Mouse (Mus musculus) G1E (cell line): ENCODE measurements at regions not wholly inside any gene's neighbourhood (a gene's known extent, or its start where the extent isn't known, plus 50 kb on each side); places are given as distances from the start of the nearest gene placed in this dataset.

Experiments used
- ATAC-seq: 2 replicates; pipeline ENCODE4 v1.8.0; 2016; ENCODE audit warnings: mild to moderate bottlenecking; ENCODE audit not compliant: insufficient number of reproducible peaks, poor library complexity, low FRiP score, severe bottlenecking; ENCODE audit errors: extremely low read depth
- DNase-seq: peaks from one replicate; pipeline ENCODE4 v3.0.0; 2012; ENCODE audit warnings: low spot score
- H3K27me3 ChIP-seq: 2 replicates; pipeline ENCODE4 v1.6.1; 2012; ENCODE audit warnings: mild to moderate bottlenecking, low read length, inconsistent platforms; ENCODE audit not compliant: insufficient read depth
- H3K36me3 ChIP-seq: replicated peaks from 2 replicates; pipeline ENCODE3; 2012; ENCODE audit warnings: mild to moderate bottlenecking, inconsistent platforms
- H3K4me1 ChIP-seq: 2 replicates; pipeline ENCODE4 v1.6.1; 2012; ENCODE audit warnings: low read depth, low read length, inconsistent platforms, mixed read lengths; ENCODE audit not compliant: insufficient read depth
- H3K4me3 ChIP-seq: 2 replicates; pipeline ENCODE4 v1.5.1; 2012; ENCODE audit warnings: low read depth, mild to moderate bottlenecking, inconsistent platforms, low read length, moderate library complexity, mixed read lengths
- H3K9me3 ChIP-seq: replicated peaks from 2 replicates; pipeline ENCODE4 v1.6.1; 2012; ENCODE audit warnings: inconsistent platforms
- CTCF ChIP-seq: IDR thresholded peaks from 2 replicates; pipeline ENCODE4 v1.5.1; 2012; ENCODE audit warnings: low read depth, low read length, inconsistent platforms, mixed read lengths
- GATA1 ChIP-seq: IDR thresholded peaks from 2 replicates; pipeline ENCODE4 v1.6.1; 2012; ENCODE audit warnings: borderline replicate concordance, low read length, inconsistent platforms, mixed read lengths
- GATA2 ChIP-seq: IDR thresholded peaks from 2 replicates; pipeline ENCODE4 v1.6.1; 2012; ENCODE audit warnings: low read depth, low read length, inconsistent platforms, borderline replicate concordance
- POLR2AphosphoS5 ChIP-seq: IDR thresholded peaks from 2 replicates; pipeline ENCODE4 v1.6.1; 2012; ENCODE audit warnings: low read depth, low read length, inconsistent platforms; ENCODE audit not compliant: insufficient replicate concordance
- TAL1 ChIP-seq: conservative IDR thresholded peaks from 2 replicates; pipeline ENCODE4 v1.6.1; 2012; ENCODE audit warnings: low read depth, low read length, inconsistent platforms, mixed read lengths

- TF ChIP-seq GATA1 (no peak), CTCF (no peak), TAL1 (no peak), POLR2AphosphoS5 (no peak), GATA2 (no peak)
- peaks cover 44% of the 10 kb centered on the region for H3K9me3 ChIP-seq
- no peak overlapping the region for H3K4me3 ChIP-seq
- ATAC-seq (no peak), DNase-seq (no peak)
- H3K4me1 ChIP-seq: no peaks in the 10 kb centered on the region
- no peaks in the 10 kb centered on the region for H3K27me3 ChIP-seq
- H3K36me3 ChIP-seq: no peaks in the 10 kb centered on the region
Observed at GRCm38 (mm10) chr9:113601451-113601850, 106.6 kb downstream of the Pdcd6ip start.

GRCm38 (mm10) chr9:113587260-113587659 is 120.8 kb downstream of the Pdcd6ip start:
- Histone ChIP-seq H3K4me3 (no peak overlapping the region), H3K4me1 (no peaks in the 10 kb centered on the region), H3K27me3 (no peaks in the 10 kb centered on the region), H3K9me3 (peaks cover 23% of the 10 kb centered on the region), H3K36me3 (no peaks in the 10 kb centered on the region)
- no peak for TF ChIP-seq CTCF
- TF ChIP-seq TAL1: no peak
- no peak for TF ChIP-seq POLR2AphosphoS5
- TF ChIP-seq GATA1: no peak
- no peak for TF ChIP-seq GATA2
- ATAC-seq (no peak), DNase-seq (no peak)

DNA sequence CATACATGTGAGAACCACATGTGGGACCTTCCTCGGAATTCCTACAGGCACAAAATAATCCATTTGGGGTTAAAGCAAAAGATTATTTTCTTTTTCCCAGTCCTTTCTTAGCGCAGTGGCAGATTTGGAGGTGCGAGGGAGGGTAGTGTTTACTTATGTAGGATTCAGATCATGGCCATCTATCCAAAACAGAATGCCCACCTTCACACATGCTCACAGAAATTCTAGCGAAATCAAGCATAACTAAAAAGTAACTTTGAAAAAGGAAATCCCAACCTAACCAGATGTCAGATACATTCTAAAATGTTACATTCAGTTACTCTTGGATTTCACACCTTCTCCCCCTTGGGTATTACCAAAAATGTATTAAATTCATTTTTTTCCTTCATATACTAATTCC is 121.6 kb downstream of the Pdcd6ip start:
- H3K36me3 ChIP-seq: no peaks in the 10 kb centered on the region
- H3K27me3 ChIP-seq: no peaks in the 10 kb centered on the region
- no peaks in the 10 kb centered on the region for H3K4me1 ChIP-seq
- no peak overlapping the region for H3K4me3 ChIP-seq
- DNase-seq: no peak
- ATAC-seq: no peak
- TF ChIP-seq GATA2 (no peak), TAL1 (no peak), POLR2AphosphoS5 (no peak), CTCF (no peak), GATA1 (no peak)
- peaks cover 23% of the 10 kb centered on the region for H3K9me3 ChIP-seq

- Histone ChIP-seq H3K27me3 (no peaks in the 10 kb centered on the region), H3K4me1 (no peaks in the 10 kb centered on the region), H3K4me3 (no peak overlapping the region), H3K36me3 (no peaks in the 10 kb centered on the region), H3K9me3 (peaks cover 28% of the 10 kb centered on the region)
- ATAC-seq (no peak), DNase-seq (no peak)
- TF ChIP-seq TAL1 (no peak), POLR2AphosphoS5 (no peak), GATA1 (no peak), GATA2 (no peak), CTCF (no peak)
Observed at GRCm38 (mm10) chr9:113578221-113578620, 129.8 kb downstream of the Pdcd6ip start.

DNA sequence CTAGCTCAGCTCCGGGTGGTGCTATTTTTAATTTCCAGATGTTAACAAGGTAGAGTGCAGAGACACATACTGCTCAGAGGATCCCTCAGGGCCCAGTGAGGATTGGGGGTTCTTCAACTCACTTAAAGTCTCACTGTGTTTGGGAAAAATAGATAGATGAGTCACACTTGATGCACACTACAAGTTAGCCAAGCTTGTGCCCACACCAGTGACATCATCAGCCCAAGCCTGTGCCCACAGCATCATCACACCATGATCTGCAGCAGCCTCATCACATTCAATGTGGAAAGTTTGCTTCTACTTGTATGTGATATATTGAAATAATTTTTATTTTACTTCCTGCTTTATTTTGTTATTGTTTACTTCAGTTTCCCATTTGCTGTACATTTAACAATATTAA is 139.2 kb downstream of the Pdcd6ip start:
- no peaks in the 10 kb centered on the region for H3K4me1 ChIP-seq
- H3K36me3 ChIP-seq: no peaks in the 10 kb centered on the region
- peaks cover 2% of the 10 kb centered on the region; the same call in 1 of the 2 replicates for H3K9me3 ChIP-seq
- DNase-seq (no peak), ATAC-seq (no peak)
- no peak overlapping the region for H3K4me3 ChIP-seq
- H3K27me3 ChIP-seq: no peaks in the 10 kb centered on the region
- no peak for TF ChIP-seq GATA2
- TF ChIP-seq CTCF: no peak
- no peak for TF ChIP-seq GATA1
- TF ChIP-seq TAL1: no peak
- TF ChIP-seq POLR2AphosphoS5: no peak

DNA sequence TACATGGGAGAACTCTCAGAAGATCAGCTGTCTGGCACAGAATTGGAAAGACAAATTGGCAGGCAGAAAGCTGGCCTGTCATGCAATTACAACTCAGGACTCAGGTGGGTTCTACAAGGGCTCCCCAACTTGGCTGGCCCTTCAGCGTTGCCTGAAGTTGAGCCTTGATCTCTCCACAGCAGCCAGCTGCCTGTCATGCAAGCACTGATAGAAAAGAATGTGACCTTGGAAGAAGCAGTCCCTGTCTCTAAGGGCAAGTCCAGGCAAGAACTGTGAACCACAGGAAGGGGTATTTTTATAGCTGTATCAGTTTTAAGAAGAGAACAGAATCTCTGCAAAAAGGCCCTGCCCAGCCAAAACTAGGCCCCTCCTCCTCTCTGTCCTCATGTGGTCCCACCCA is 140.4 kb downstream of the Pdcd6ip start:
- H3K4me3 ChIP-seq: no peak overlapping the region
- no peaks in the 10 kb centered on the region for H3K36me3 ChIP-seq
- no peak for TF ChIP-seq GATA1
- TF ChIP-seq CTCF: no peak
- no peak for TF ChIP-seq POLR2AphosphoS5
- no peak for TF ChIP-seq TAL1
- TF ChIP-seq GATA2: no peak
- no peak for ATAC-seq
- peaks cover 6% of the 10 kb centered on the region for H3K9me3 ChIP-seq
- no peak for DNase-seq
- no peaks in the 10 kb centered on the region for H3K27me3 ChIP-seq
- no peaks in the 10 kb centered on the region for H3K4me1 ChIP-seq

DNA sequence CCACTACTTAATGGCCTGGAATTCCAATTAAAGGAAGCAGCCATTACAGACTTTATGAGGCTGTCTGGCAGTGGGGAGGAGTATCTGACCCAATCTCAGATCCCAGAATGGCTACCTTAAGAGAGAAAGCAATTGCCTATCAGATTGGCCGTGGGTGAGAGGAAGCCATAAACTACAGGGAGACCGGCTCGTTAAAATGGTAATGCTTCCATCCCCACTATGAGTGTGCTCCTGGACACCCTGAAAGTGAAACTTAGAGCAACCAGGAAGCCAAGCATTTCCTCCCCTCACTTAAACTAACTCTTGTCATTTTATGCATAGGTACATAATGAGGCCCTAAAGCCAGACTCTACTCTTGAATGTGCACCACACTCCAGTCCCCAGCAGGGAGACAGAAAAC is 141.4 kb downstream of the Pdcd6ip start:
- ATAC-seq: no peak
- Histone ChIP-seq H3K9me3 (peaks cover 6% of the 10 kb centered on the region), H3K4me1 (no peaks in the 10 kb centered on the region), H3K4me3 (no peak overlapping the region), H3K36me3 (no peaks in the 10 kb centered on the region), H3K27me3 (no peaks in the 10 kb centered on the region)
- DNase-seq: no peak
- TF ChIP-seq GATA1: no peak
- no peak for TF ChIP-seq POLR2AphosphoS5
- TF ChIP-seq GATA2: no peak
- no peak for TF ChIP-seq CTCF
- TF ChIP-seq TAL1: no peak
